8 mouse cellular contexts compared by ENCODE assay signal in genomic region chr11:55419678-55420307, GRCm38 (mm10). TPM values are rescaled to one million over a fixed set of nuclear protein-coding genes. Genes with fewer than 3 reads are reported as not detected.
A peak's percentile ranks its signal among the peaks of the same experiment; 100 is the strongest.
DNase-seq lines count a peak whose midpoint lies in the region; ATAC-seq and TF ChIP-seq lines count a peak whose summit lies in the region.

No protein-coding gene starts in this region.

- DNase-seq in R1 (ENCODE audit: low read depth, low spot score), result peak; percentile 93
- peak; percentile 83 for DNase-seq in brain, embryonic 14.5 days (ENCODE audit: low read depth)
- peak; percentile 82 for DNase-seq in gastrocnemius, postnatal 25 days
- peak; percentile 81 for DNase-seq in intestine, embryonic 14.5 days (ENCODE audit: low spot score)
- DNase-seq in liver, embryonic 11.5 days (ENCODE audit: low spot score), result peak; percentile 56
- DNase-seq in neural tube, embryonic 11.5 days (ENCODE audit: low spot score), result peak; percentile 70
- peak; percentile 89 for DNase-seq in yolk sac, embryonic 10.5 days (ENCODE audit: low spot score)

- TF ChIP-seq POLR2A in brain, embryonic 14.5 days (IDR thresholded peaks at IDR 0.05; ENCODE audit: borderline replicate concordance, extremely low read depth, insufficient read depth, insufficient read length, poor library complexity, severe bottlenecking), result no peak

- peak overlapping the region; percentile 81 for H3K4me3 ChIP-seq in intestine, embryonic 14.5 days (ENCODE audit: low read depth, low read length)
- H3K4me3 ChIP-seq in liver, embryonic 11.5 days (ENCODE audit: low read depth, low read length), result peak overlapping the region; percentile 47
- H3K4me3 ChIP-seq in neural tube, embryonic 11.5 days (ENCODE audit: low read depth, low read length), result peak overlapping the region; percentile 39

- H3K27ac ChIP-seq in intestine, embryonic 14.5 days (ENCODE audit: low read depth), result peak overlapping the region; percentile 95
- H3K27ac ChIP-seq in liver, embryonic 11.5 days (ENCODE audit: low read depth, low read length), result peak overlapping the region; percentile 71
- peak overlapping the region; percentile 39 for H3K27ac ChIP-seq in neural tube, embryonic 11.5 days (ENCODE audit: low read depth, low read length)

- TF ChIP-seq CTCF in brain, embryonic 14.5 days (IDR thresholded peaks at IDR 0.05; ENCODE audit: borderline replicate concordance, extremely low read depth, insufficient read depth, insufficient read length), result no peak

- no peaks in the 10 kb centered on the region for H3K27me3 ChIP-seq in intestine, embryonic 14.5 days (replicated peaks; ENCODE audit: control insufficient read depth, insufficient read depth, low read length)
- no peaks in the 10 kb centered on the region for H3K27me3 ChIP-seq in liver, embryonic 11.5 days (replicated peaks; ENCODE audit: control insufficient read depth, insufficient read depth, low read length)
- no peaks in the 10 kb centered on the region for H3K27me3 ChIP-seq in neural tube, embryonic 11.5 days (ENCODE audit: control insufficient read depth, insufficient read depth, low read length)

- H3K36me3 ChIP-seq in intestine, embryonic 14.5 days (ENCODE audit: control insufficient read depth, insufficient read depth, low read length), result no peaks in the 10 kb centered on the region
- no peaks in the 10 kb centered on the region for H3K36me3 ChIP-seq in liver, embryonic 11.5 days (ENCODE audit: control insufficient read depth, insufficient read depth, low read length)
- no peaks in the 10 kb centered on the region for H3K36me3 ChIP-seq in neural tube, embryonic 11.5 days (ENCODE audit: control insufficient read depth, insufficient read depth, low read length)

- H3K9ac ChIP-seq in intestine, embryonic 14.5 days (ENCODE audit: low read length), result peak overlapping the region; percentile 91
- H3K9ac ChIP-seq in liver, embryonic 11.5 days (ENCODE audit: low read depth, low read length), result peak overlapping the region; percentile 64
- H3K9ac ChIP-seq in neural tube, embryonic 11.5 days (ENCODE audit: low read length), result peak overlapping the region; percentile 61

- WGBS in intestine, embryonic 14.5 days, result 13% methylated on average over 9 of the region's 9 CpGs
- 18% methylated on average over 9 of the region's 9 CpGs for WGBS in liver, embryonic 11.5 days
- 3% methylated on average over 9 of the region's 9 CpGs for WGBS in neural tube, embryonic 11.5 days

- peaks cover 51% of the 10 kb centered on the region for H3K4me1 ChIP-seq in intestine, embryonic 14.5 days (replicated peaks; ENCODE audit: control insufficient read depth, insufficient read depth, low read length)
- H3K4me1 ChIP-seq in liver, embryonic 11.5 days (replicated peaks; ENCODE audit: control insufficient read depth, insufficient read depth, low read length), result peaks cover 23% of the 10 kb centered on the region
- peaks cover 19% of the 10 kb centered on the region for H3K4me1 ChIP-seq in neural tube, embryonic 11.5 days (ENCODE audit: control insufficient read depth, insufficient read depth, low read length)

- H3K4me2 ChIP-seq in intestine, embryonic 14.5 days (ENCODE audit: low read length), result peak overlapping the region; percentile 85
- peak overlapping the region; percentile 64 for H3K4me2 ChIP-seq in liver, embryonic 11.5 days
- H3K4me2 ChIP-seq in neural tube, embryonic 11.5 days (ENCODE audit: low read depth), result peak overlapping the region; percentile 45

- ATAC-seq in intestine, embryonic 14.5 days (replicated peaks; ENCODE audit: low FRiP score, low TSS enrichment, low read depth), result peak; percentile 86
- peak; percentile 60 for ATAC-seq in liver, embryonic 11.5 days (replicated peaks; ENCODE audit: low FRiP score)
- ATAC-seq in neural tube, embryonic 11.5 days (ENCODE audit: insufficient read depth, low FRiP score, low TSS enrichment), result peak; percentile 17; the same call in 1 of the 2 replicates
- ATAC-seq in monocyte, adult 5-6 weeks (replicated peaks; ENCODE audit: insufficient number of reproducible peaks, low FRiP score, low TSS enrichment, poor library complexity, severe bottlenecking), result no peak

- no peaks in the 10 kb centered on the region for H3K9me3 ChIP-seq in intestine, embryonic 14.5 days (ENCODE audit: control insufficient read depth, low read length)
- no peaks in the 10 kb centered on the region for H3K9me3 ChIP-seq in liver, embryonic 11.5 days (ENCODE audit: control insufficient read depth, low read length)
- no peaks in the 10 kb centered on the region for H3K9me3 ChIP-seq in neural tube, embryonic 11.5 days (ENCODE audit: control insufficient read depth, low read length)

RNA-seq across cellular contexts. Expression of gene Sparc, which starts 3.2 kb away (rescaled TPM):
- polyA plus RNA-seq in brain, embryonic 14.5 days (2012; rRNA removed), result 340 and 497 TPM in 2 replicates
- 1,000 to 10,000 TPM in 1 of 2 experiments, 100 to 1,000 TPM in 1; 811 to 1,001 TPM for total RNA-seq in gastrocnemius, postnatal 25 days (2021)
- polyA plus RNA-seq in intestine, embryonic 14.5 days (2014; fragmentation: Nextera tagmentation; extraction: Ambion mirVana), result 1,391 and 1,474 TPM in 2 replicates
- 300 and 334 TPM in 2 replicates for polyA plus RNA-seq in liver, embryonic 11.5 days (2014; fragmentation: Nextera tagmentation; extraction: Ambion mirVana)
- polyA plus RNA-seq in neural tube, embryonic 11.5 days (2014; fragmentation: Nextera tagmentation; extraction: Ambion mirVana), result 450 and 492 TPM in 2 replicates
- not detected in 3 replicates for total RNA-seq in monocyte, adult 5-6 weeks (2017)

RNA-seq across cellular contexts. Expression of gene Atox1, which starts 41.2 kb away (rescaled TPM):
- 179 and 207 TPM in 2 replicates for polyA plus RNA-seq in brain, embryonic 14.5 days (2012; rRNA removed)
- 10 to 100 TPM; 51.8 to 60.6 TPM for total RNA-seq in gastrocnemius, postnatal 25 days (2021)
- polyA plus RNA-seq in intestine, embryonic 14.5 days (2014; fragmentation: Nextera tagmentation; extraction: Ambion mirVana), result 400 and 443 TPM in 2 replicates
- 243 and 270 TPM in 2 replicates for polyA plus RNA-seq in liver, embryonic 11.5 days (2014; fragmentation: Nextera tagmentation; extraction: Ambion mirVana)
- 244 and 248 TPM in 2 replicates for polyA plus RNA-seq in neural tube, embryonic 11.5 days (2014; fragmentation: Nextera tagmentation; extraction: Ambion mirVana)
- 91.4 to 104 TPM (median 99.3 TPM) in 3 replicates for total RNA-seq in monocyte, adult 5-6 weeks (2017)

RNA-seq across cellular contexts. Expression of gene G3bp1, which starts 49.7 kb away (rescaled TPM):
- 63.1 and 63.7 TPM in 2 replicates for polyA plus RNA-seq in brain, embryonic 14.5 days (2012; rRNA removed)
- 10 to 100 TPM; 50.0 to 50.4 TPM for total RNA-seq in gastrocnemius, postnatal 25 days (2021)
- 198 and 212 TPM in 2 replicates for polyA plus RNA-seq in intestine, embryonic 14.5 days (2014; fragmentation: Nextera tagmentation; extraction: Ambion mirVana)
- 204 and 223 TPM in 2 replicates for polyA plus RNA-seq in liver, embryonic 11.5 days (2014; fragmentation: Nextera tagmentation; extraction: Ambion mirVana)
- 235 and 236 TPM in 2 replicates for polyA plus RNA-seq in neural tube, embryonic 11.5 days (2014; fragmentation: Nextera tagmentation; extraction: Ambion mirVana)
- 54.8 to 59.5 TPM (median 56.4 TPM) in 3 replicates for total RNA-seq in monocyte, adult 5-6 weeks (2017)

Comparison
In these comparisons a context has a peak if more than half of its experiments do, and no peak if none do; other contexts are left out.
1. H3K27ac ChIP-seq: peak in every context shown above with its lines; median percentile 95 in intestine, embryonic 14.5 days; 71 in liver, embryonic 11.5 days; 39 in neural tube, embryonic 11.5 days.